Mouse (Mus musculus) activated CD4-positive, CD25-positive, alpha-beta regulatory T cell, adult 4 months (primary cell): ENCODE data around the gene Fcgr3. TPM values are rescaled to one million over a fixed set of nuclear protein-coding genes. Genes with fewer than 3 reads are reported as not detected.
A peak's percentile ranks its signal among the peaks of the same experiment; 100 is the strongest.
"Not testable (repeated sequence)": the region's sequence is repeated elsewhere in the genome, so short reads cannot be mapped to it uniquely, and the experiment has no call there.

Source experiments
- ATAC-seq: one replicate; pipeline ENCODE4 v1.8.0; 2017
- polyA plus RNA-seq, 2 experiments: library from polyadenylated mRNA; unstranded; fragments of 100-300 nt; shearing (Covaris generic); gene quantifications; one replicate each; pipeline ENCODE4 v1.2.1; 2017

The Fcgr3 gene
- polyA plus RNA-seq, 2 experiments from 2014 or later = 0.45 TPM; not detected in 1

- ATAC-seq = peak; percentile 8
Measured at GRCm38 (mm10) chr1:171081512-171082231, 16.9 kb upstream of the Fcgr3 start.

- ATAC-seq = not testable (repeated sequence)
Measured at GRCm38 (mm10) chr1:171079825-171080224, 15.1 kb upstream of the Fcgr3 start.

DNA sequence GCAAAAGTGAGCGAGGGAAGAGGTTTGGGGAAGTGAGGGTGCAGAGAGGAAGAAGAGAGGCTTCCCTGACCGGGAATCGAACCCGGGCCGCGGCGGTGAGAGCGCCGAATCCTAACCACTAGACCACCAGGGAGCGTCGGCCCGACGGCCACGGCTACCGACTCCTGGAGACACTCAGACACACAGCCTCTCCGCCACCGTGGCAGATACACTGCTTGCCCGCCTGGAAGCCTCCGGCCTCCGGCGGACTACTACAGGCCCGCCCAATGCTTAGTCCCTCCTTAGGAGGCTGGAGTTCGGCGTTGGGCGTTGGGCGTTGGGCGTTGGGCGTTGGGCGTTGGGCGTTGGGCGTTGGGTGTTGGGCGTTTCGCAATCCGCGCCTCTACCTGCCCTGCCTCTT, 14.6 kb upstream of the Fcgr3 start:
- peak; percentile 6 for ATAC-seq

DNA sequence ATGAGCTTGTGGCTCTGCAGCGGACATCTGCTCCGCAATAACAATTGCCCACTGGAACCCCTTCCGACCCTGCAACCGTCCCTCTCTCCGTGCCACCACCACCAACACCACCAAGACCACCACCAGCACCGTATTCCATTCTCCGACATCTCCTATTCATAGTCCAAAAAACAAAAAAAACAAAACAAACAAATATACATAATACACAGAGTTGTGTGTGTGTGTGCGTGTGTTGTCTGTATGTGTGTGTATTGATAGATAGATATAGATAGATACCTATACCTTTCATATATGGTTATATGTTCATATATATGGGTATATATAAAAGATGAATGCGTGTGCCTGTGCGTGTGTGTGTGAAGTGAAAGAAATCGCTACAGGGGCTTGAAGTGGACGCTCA, 13.7 kb upstream of the Fcgr3 start:
- ATAC-seq = not testable (repeated sequence)

DNA sequence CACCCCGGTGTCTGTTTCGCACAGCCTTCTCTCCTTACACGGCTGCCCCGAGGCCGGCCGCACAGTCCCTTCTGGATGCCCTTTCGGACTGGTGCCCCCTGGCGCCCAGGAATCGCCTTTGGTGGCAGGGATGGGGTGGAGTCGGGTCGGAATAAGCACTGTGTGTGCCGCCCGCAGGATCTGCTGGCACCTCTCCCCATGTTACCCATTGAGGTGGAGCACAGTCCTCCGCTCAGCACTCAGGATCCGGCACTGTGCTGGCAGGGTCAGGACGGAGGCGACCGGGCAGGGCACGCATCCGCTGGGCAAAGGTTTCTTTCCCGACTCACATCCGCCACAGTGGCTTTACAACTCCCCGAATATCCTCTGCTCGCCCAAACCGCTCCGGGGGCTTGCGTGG, 13.2 kb upstream of the Fcgr3 start:
- ATAC-seq = not testable (repeated sequence)

- not testable (repeated sequence) for ATAC-seq
Measured at GRCm38 (mm10) chr1:171077192-171077591, 12.5 kb upstream of the Fcgr3 start.

GRCm38 (mm10) chr1:171076176-171076575, 11.4 kb upstream of the Fcgr3 start:
- not testable (repeated sequence) for ATAC-seq

DNA sequence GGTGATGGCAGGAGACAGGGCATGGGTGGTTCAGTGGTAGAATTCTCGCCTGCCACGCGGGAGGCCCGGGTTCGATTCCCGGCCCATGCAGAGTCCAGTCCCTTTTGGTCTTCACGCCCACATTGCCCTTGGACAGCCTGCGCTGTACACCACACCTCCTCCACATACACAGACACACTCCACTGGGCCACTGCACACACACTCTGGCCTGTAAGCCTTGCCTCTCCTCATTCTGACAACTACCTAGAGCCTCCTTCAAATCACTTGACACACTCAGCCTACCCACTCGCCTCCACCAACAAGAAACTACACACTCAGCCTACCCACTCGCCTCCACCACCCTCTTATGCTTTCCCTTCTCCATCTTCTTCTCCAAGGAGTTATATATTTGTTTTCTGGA, 9.5 kb upstream of the Fcgr3 start:
- not testable (repeated sequence) for ATAC-seq

DNA sequence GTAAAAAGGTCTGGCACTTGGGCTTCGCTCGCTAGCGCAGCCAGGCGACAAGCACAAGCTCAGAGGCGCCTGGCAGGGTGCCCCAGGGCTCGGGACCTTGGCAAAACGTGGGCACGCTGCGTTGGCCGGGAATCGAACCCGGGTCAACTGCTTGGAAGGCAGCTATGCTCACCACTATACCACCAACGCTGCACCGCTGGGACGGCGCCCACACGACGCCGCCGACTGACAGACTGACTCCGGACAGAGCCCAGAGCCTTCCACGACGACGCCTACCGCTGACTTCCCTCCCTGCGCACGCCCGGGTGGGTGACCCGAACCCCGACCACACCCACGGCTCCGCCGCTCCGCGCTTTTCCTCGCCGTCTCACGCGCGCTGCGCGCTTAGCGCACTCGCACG, 7.5 kb upstream of the Fcgr3 start:
- not testable (repeated sequence) for ATAC-seq

DNA sequence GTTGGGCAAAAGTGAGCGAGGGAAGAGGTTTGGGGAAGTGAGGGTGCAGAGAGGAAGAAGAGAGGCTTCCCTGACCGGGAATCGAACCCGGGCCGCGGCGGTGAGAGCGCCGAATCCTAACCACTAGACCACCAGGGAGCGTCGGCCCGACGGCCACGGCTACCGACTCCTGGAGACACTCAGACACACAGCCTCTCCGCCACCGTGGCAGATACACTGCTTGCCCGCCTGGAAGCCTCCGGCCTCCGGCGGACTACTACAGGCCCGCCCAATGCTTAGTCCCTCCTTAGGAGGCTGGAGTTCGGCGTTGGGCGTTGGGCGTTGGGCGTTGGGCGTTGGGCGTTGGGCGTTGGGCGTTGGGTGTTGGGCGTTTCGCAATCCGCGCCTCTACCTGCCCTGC, 7.0 kb upstream of the Fcgr3 start:
- peak; percentile 17 for ATAC-seq

DNA sequence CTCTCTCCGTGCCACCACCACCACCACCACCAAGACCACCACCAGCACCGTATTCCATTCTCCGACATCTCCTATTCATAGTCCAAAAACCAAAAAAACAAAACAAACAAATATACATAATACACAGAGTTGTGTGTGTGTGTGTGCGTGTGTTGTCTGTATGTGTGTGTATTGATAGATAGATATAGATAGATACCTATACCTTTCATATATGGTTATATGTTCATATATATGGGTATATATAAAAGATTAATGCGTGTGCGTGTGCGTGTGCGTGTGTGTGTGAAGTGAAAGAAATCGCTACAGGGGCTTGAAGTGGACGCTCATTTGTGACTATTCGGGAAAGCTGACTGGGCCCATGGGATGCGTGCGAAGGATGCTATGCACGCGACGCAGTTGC, 6.1 kb upstream of the Fcgr3 start:
- ATAC-seq = not testable (repeated sequence)

GRCm38 (mm10) chr1:171069508-171069907, 4.8 kb upstream of the Fcgr3 start:
- not testable (repeated sequence) for ATAC-seq

DNA sequence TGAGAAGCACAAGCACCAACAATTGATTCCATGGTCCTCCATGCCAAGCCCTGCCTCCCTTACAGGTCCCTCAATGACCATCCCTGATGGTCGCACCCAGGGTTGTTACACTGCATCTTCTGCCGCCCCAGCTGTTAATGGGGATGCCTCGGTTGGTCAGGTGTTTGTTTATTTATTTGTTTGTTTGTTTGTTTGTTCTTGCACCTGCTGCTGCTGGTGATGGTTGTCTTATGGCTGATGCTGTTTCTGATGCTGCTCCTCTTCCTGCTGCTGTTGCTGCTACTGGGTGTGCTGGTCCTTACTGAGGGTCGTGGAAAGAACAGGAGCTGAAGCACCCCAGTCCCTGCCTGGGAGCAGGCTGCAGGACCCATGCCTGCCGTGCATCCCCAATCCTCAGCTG, 3.2 kb upstream of the Fcgr3 start:
- ATAC-seq = not testable (repeated sequence)

DNA sequence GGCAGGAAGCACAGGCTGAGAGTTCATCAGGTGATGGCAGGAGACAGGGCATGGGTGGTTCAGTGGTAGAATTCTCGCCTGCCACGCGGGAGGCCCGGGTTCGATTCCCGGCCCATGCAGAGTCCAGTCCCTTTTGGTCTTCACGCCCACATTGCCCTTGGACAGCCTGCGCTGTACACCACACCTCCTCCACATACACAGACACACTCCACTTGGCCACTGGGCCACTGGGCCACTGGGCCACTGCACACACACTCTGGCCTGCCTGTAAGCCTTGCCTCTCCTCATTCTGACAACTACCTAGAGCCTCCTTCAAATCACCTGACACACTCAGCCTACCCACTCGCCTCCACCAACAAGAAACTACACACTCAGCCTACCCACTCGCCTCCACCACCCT, 1.8 kb upstream of the Fcgr3 start:
- ATAC-seq = not testable (repeated sequence)

- peak; percentile 20 for ATAC-seq
Measured at GRCm38 (mm10) chr1:171065768-171066167, 1.0 kb upstream of the Fcgr3 start.

- not testable (repeated sequence) for ATAC-seq
Measured at GRCm38 (mm10) chr1:171065243-171065587, 480 bp upstream of the Fcgr3 start.

- peak; percentile 8 for ATAC-seq
Measured at GRCm38 (mm10) chr1:171063569-171064490, 905 bp downstream of the Fcgr3 start.

DNA sequence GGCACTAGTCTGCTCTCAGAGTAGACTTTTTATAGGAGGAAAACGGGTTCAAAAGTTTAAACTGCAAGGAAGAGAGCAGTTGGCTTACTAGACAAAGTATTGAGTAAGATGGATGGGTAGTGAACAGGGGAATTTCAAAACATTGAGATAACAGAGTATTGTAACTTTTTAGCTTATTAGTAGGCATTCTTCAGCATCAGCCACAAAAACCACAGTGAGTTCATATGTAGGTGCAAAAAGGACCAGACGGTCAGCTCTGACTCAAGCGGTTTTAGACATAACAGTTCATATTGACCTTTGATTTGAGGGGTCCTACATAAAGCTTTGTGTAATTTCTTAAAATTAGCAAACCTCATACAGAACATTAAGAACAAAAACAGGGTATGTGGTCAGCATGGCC, 3.2 kb downstream of the Fcgr3 start:
- no peak for ATAC-seq

GRCm38 (mm10) chr1:171060392-171060791, 4.3 kb downstream of the Fcgr3 start:
- ATAC-seq = peak; percentile 78

DNA sequence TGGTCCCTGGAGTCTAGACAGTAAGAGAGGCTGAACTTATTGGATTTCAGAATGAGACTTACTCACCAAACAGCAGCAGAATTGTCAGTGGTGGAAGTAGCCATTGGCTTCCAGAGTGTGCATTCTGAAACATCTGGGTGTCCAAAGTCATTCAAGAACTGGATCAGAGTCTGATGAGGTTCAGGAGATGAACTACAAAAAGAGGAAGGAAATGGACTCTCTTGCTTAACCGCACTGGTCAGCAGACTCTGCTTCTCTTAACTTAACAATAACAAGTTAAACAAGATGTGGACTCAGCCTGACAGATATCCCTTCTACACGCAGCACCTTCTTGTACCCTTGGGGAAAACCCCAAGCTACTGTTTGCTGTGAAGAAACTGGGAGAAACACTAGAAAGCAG, 5.5 kb downstream of the Fcgr3 start:
- no peak for ATAC-seq

DNA sequence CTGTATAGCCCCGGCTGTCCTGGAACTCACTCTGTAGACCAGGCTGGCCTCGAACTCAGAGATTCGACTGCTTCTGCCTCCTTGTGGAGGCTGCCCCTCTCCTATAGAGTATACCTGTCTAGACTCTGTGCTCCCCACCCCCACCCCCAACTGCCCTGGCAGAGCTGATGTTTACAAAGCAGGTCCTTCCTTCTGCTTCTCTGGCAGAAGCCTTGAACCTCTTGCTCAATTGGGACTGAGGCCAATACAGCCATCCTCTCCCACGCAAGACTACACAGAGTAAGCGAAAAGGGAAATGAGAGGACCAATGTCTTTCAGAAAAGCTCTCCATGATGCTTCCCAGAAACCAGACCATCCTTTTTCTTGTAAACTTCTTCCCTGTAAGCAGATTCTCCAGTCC, 7.5 kb downstream of the Fcgr3 start:
- ATAC-seq = no peak

GRCm38 (mm10) chr1:171053305-171053704, 11.4 kb downstream of the Fcgr3 start:
- no peak for ATAC-seq

- no peak for ATAC-seq
Measured at GRCm38 (mm10) chr1:171050774-171051173, 14.0 kb downstream of the Fcgr3 start.

GRCm38 (mm10) chr1:171049263-171049662, 15.5 kb downstream of the Fcgr3 start:
- no peak for ATAC-seq
